Mouse (Mus musculus) liver, postnatal 0 days (tissue): ENCODE data around the gene Agl. TPM values are rescaled to one million over a fixed set of nuclear protein-coding genes. Genes with fewer than 3 reads are reported as not detected.
A peak's percentile ranks its signal among the peaks of the same experiment; 100 is the strongest.

Experiments used
- ATAC-seq: fragments of 200-750 bp; cut with Nextera tagmentation; 2 replicates; pipeline ENCODE4 v1.8.0; 2017; ENCODE audit warnings: mild to moderate bottlenecking, moderate library complexity
- DNase-seq: peaks from one replicate; pipeline ENCODE4 v3.0.0-alpha.2; 2016
- H3K27ac ChIP-seq: fragments of 300-500 bp; sonication (generic); 2 replicates; pipeline ENCODE4 v1.5.1; 2014; ENCODE audit warnings: antibody characterized with exemption, moderate library complexity, mild to moderate bottlenecking, low read depth
- H3K27me3 ChIP-seq: fragments of 300-500 bp; sonication (generic); 2 replicates; pipeline ENCODE4 v1.6.1; 2014; ENCODE audit warnings: low read length, control low read depth, mixed read lengths; ENCODE audit not compliant: insufficient read depth
- H3K36me3 ChIP-seq: fragments of 300-500 bp; sonication (generic); replicated peaks from 2 replicates; pipeline ENCODE4 v1.6.1; 2014; ENCODE audit warnings: mild to moderate bottlenecking, control low read depth, low read length, moderate library complexity, mixed read lengths; ENCODE audit not compliant: insufficient read depth
- H3K4me1 ChIP-seq: fragments of 300-500 bp; sonication (generic); 2 replicates; pipeline ENCODE4 v1.6.1; 2014; ENCODE audit warnings: antibody characterized with exemption, mild to moderate bottlenecking, control low read depth; ENCODE audit not compliant: insufficient read depth
- H3K4me2 ChIP-seq: fragments of 300-500 bp; sonication (generic); 2 replicates; pipeline ENCODE4 v1.6.1; 2014; ENCODE audit warnings: low read depth, mild to moderate bottlenecking, low read length, moderate library complexity, mixed read lengths
- H3K4me3 ChIP-seq: fragments of 300-500 bp; sonication (generic); 2 replicates; pipeline ENCODE4 v1.5.1; 2014; ENCODE audit warnings: low read depth, low read length
- H3K9ac ChIP-seq: fragments of 300-500 bp; sonication (generic); replicated peaks from 2 replicates; pipeline ENCODE4 v1.6.1; 2014; ENCODE audit warnings: mild to moderate bottlenecking, moderate library complexity
- H3K9me3 ChIP-seq: fragments of 300-500 bp; sonication (generic); 2 replicates; pipeline ENCODE4 v1.6.1; 2016; ENCODE audit warnings: mild to moderate bottlenecking, control low read depth, low read length, mixed read lengths
- CTCF ChIP-seq: sonication (generic); IDR thresholded peaks from 2 replicates; pipeline ENCODE4 v1.5.1; 2016; ENCODE audit warnings: antibody characterized with exemption, low read depth
- EP300 ChIP-seq: IDR thresholded peaks from 2 replicates; pipeline ENCODE4 v1.6.1; 2016; ENCODE audit warnings: antibody characterized with exemption, low read depth, mild to moderate bottlenecking
- WGBS: fragments of 180-500 bp; shearing (Covaris S2); extraction: QIAGEN DNeasy Blood & Tissue Kit; methylation state at CpG from one replicate; pipeline ENCODE4 v1.1.7; 2014; ENCODE audit not compliant: insufficient replicate concordance; 5-methylcytosine and 5-hydroxymethylcytosine counted together
- polyA plus RNA-seq: library from polyadenylated mRNA; unstranded; fragments of >200 nt; fragmentation: Nextera tagmentation; extraction: Ambion mirVana; gene quantifications from 2 replicates; pipeline ENCODE4 v1.2.1, GENCODE M21; 2015

Gene Agl
- polyA plus RNA-seq, 1 experiment from 2014 or later = 8.4 TPM

DNA sequence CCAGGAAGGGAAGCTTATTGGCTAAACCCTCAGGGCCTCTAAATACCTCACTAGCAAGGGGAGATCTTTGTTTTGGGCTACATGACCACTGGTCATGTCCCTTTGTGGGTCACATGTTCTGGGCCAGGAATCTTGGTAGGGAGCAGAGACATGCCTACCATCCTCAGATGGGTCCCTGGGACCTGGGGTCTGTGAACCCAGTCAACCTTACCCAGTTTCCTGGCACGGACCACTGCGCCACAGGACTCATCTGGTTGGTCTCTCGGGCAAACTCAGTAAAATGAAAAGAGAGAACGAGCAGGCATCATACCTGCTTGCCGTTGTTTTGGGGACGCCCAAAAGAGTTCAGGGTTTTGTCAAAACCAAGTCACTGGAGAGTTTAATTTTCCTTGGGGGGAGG lies 26.3 kb upstream of the Agl start:
- DNase-seq = no peak
- ATAC-seq = no peak
- WGBS = 91% methylated on average over 6 of the region's 6 CpGs
- Histone ChIP-seq H3K4me1 (no peaks in the 10 kb centered on the region), H3K27me3 (no peaks in the 10 kb centered on the region), H3K36me3 (no peaks in the 10 kb centered on the region), H3K9me3 (no peaks in the 10 kb centered on the region), H3K4me2 (no peak overlapping the region), H3K9ac (no peak overlapping the region), H3K4me3 (no peak overlapping the region), H3K27ac (no peak overlapping the region)
- TF ChIP-seq EP300 (no peak), CTCF (no peak)

GRCm38 (mm10) chr3:116833491-116833890 lies 25.5 kb upstream of the Agl start:
- Histone ChIP-seq H3K4me3 (no peak overlapping the region), H3K9ac (no peak overlapping the region), H3K27ac (no peak overlapping the region), H3K4me1 (no peaks in the 10 kb centered on the region), H3K9me3 (no peaks in the 10 kb centered on the region), H3K27me3 (no peaks in the 10 kb centered on the region), H3K4me2 (no peak overlapping the region), H3K36me3 (no peaks in the 10 kb centered on the region)
- no peak for TF ChIP-seq EP300
- no peak for TF ChIP-seq CTCF
- DNase-seq = no peak
- 78% methylated on average over 4 of the region's 4 CpGs for WGBS
- no peak for ATAC-seq

DNA sequence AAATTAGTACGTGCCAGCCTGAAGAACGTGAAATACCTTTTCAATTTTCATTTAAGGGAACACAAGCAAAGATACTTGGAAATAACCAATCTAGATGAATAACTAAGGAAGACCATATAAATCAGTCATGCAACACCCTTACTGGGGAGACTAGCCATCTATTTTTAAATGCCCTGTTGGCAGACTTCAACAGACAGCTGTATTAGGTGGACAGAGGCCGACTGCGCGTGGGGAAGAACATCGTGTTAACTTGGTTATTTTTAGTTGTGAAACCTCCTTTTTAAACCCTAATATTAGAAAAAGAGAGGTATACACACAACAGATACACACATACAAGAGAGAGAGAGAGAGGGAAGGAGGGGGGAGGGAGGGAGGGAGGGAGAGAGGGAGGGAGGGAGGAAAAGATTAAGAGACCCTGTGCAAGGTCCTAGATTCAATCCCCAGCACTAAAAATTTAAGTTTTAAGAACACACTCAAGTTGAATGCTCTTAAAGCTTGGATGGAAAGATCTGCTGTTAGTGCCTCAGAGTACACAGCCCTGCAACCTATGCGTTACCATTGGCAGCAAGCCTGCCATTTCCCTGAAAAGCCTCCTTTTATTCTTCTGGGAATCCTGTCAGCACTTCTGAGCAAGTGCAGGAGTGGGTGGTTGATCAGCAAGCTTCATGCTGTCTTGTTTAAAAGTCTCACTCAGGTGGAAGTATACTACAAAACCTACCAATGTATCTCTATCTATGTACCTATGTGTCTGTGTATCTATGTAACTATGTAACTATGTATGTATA lies 24.8 kb upstream of the Agl start:
- no peaks in the 10 kb centered on the region for H3K9me3 ChIP-seq
- H3K4me3 ChIP-seq = no peak overlapping the region
- no peaks in the 10 kb centered on the region for H3K36me3 ChIP-seq
- no peak overlapping the region for H3K9ac ChIP-seq
- WGBS = 78% methylated on average over 7 of the region's 7 CpGs
- ATAC-seq = no peak
- H3K4me2 ChIP-seq = no peak overlapping the region
- no peak for DNase-seq
- H3K27me3 ChIP-seq = no peaks in the 10 kb centered on the region
- no peaks in the 10 kb centered on the region for H3K4me1 ChIP-seq
- no peak for TF ChIP-seq CTCF
- TF ChIP-seq EP300 = no peak
- H3K27ac ChIP-seq = no peak overlapping the region

DNA sequence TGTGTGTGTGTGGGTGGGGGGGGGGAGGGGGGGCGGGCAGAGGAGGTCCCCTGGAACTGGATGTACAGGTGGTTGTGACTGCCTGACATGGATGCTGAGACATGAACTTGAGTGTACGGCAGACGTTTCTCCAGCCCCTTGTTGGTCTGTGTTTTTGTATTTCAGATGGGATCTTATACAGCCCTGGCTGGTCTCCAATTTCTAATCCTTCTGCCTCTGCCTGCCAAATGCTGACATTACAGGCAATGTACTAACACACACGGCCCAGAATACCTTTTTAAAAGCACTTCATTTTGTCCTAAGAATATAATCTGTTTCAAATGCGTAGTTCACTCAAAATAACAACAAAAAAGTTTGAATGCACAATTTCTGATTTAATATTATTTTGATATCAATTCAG lies 23.4 kb upstream of the Agl start:
- ATAC-seq = no peak
- Histone ChIP-seq H3K4me2 (no peak overlapping the region), H3K9ac (no peak overlapping the region), H3K27me3 (no peaks in the 10 kb centered on the region), H3K9me3 (no peaks in the 10 kb centered on the region), H3K4me1 (no peaks in the 10 kb centered on the region), H3K4me3 (no peak overlapping the region), H3K27ac (no peak overlapping the region), H3K36me3 (no peaks in the 10 kb centered on the region)
- 70% methylated on average over 5 of the region's 5 CpGs for WGBS
- no peak for TF ChIP-seq EP300
- TF ChIP-seq CTCF = no peak
- DNase-seq = no peak

GRCm38 (mm10) chr3:116829274-116829920 lies 21.4 kb upstream of the Agl start:
- H3K4me3 ChIP-seq = no peak overlapping the region
- 66% methylated on average over 10 of the region's 10 CpGs for WGBS

GRCm38 (mm10) chr3:116826471-116827215 lies 18.7 kb upstream of the Agl start:
- TF ChIP-seq EP300 (no peak), CTCF (no peak)
- H3K4me1 ChIP-seq = no peaks in the 10 kb centered on the region

More at GRCm38 (mm10) chr3:116829274-116829920, 21.4 kb upstream of the Agl start:
- 0 out of 2 replicates have a peak overlapping the region, but pooled peaks have one; percentile 19 for H3K4me2 ChIP-seq
- H3K9me3 ChIP-seq = no peaks in the 10 kb centered on the region
- H3K9ac ChIP-seq = no peak overlapping the region
- TF ChIP-seq EP300 (no peak), CTCF (no peak)
- no peaks in the 10 kb centered on the region for H3K4me1 ChIP-seq
- H3K36me3 ChIP-seq = no peaks in the 10 kb centered on the region
- H3K27ac ChIP-seq = peak overlapping the region; percentile 35; the same call in 1 of the 2 replicates
- ATAC-seq = no peak
- no peaks in the 10 kb centered on the region for H3K27me3 ChIP-seq
- DNase-seq = no peak

More at GRCm38 (mm10) chr3:116826471-116827215, 18.7 kb upstream of the Agl start:
- H3K36me3 ChIP-seq = no peaks in the 10 kb centered on the region
- no peak overlapping the region for H3K4me3 ChIP-seq
- no peak overlapping the region for H3K4me2 ChIP-seq
- DNase-seq (no peak), ATAC-seq (no peak)
- no peaks in the 10 kb centered on the region for H3K27me3 ChIP-seq
- no peaks in the 10 kb centered on the region for H3K9me3 ChIP-seq
- H3K9ac ChIP-seq = no peak overlapping the region
- 64% methylated on average over 4 of the region's 4 CpGs for WGBS
- H3K27ac ChIP-seq = no peak overlapping the region
